Mouse (Mus musculus): Measurements from ENCODE around the gene Pram1.

Gene Pram1

DNA sequence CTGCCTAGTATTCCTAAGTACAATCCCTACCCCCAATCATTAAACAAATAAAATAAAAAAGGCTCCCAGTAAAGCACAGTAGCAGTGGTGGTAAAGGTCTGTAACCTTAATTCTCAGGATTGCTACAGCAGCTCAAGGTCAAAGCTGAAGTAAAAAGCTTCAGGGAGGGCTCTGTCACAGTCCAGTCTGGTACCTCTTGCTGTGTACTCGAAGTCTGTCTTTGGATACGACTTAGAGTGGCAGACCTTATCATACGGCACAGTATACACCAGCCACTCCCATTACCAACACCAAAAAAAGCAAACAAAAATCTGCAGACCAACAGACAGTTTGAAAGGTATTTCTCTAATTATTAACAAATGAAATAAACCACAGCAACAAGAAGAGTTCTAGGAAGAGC is 29.0 kb downstream of the Pram1 start:
- CTCF ChIA-PET: no interaction called here

DNA sequence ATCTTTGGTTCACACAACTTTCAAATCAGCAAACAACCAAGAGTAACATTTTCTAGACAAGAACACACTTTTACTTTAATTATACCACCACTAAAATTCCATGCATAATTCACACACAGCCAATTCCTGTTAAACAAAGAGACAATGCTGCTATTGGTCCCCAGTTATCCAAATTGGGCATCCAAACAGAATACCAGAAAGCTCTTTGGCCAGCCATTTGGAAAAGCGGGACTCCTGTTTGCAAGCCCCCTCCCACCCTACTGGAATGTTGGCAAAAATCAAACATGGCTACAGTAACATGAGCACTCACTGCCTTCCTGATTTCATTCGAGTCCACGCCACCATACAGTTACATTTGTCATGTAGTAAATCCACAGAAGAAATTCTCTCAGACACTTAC is 31.8 kb downstream of the Pram1 start:
- CTCF ChIA-PET: no interaction called here

DNA sequence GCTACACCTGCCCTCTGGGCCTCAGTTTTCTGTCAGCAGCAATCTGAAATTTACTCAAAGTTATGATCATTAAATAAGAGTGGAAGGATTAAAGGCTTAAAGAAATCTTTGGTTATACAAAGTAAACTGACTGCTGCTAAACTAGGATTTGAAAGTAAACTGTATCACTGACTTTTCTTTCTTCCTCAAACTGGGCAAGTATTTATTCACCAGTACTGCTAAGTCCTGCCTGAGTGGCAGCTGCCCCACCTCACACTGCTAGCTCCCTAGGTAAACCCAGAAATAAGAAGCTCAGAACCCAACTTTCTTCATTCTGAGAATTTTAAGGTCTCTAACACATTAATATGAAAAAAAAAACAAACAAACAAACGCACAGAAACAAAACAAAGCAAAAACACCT is 36.0 kb downstream of the Pram1 start:
- CTCF ChIA-PET: interaction anchor here (0.7 to 1.7 kb wide), 2 partner anchors 11 to 1338 kb away, joined by 4 to 11 read pairs; no protein-coding TSS in a partner anchor

DNA sequence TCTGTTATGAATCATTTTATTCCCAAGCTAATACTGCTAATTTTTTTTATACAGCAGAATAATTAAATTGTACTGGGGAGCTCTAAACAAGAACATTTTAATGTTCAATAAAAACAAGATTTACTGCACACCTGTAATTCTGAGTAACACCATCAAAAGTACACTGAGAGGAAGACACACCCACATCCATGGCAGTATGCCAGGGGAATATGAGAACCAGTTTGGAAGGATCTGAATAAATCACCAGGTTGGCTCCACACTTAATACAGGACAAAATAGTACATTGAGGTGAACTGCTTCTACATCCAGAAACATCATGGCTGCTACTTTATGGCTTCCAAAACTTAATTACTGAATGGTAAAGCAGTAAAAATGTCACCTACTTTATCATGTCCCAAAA is 37.6 kb downstream of the Pram1 start:
- CTCF ChIA-PET: no interaction called here

DNA sequence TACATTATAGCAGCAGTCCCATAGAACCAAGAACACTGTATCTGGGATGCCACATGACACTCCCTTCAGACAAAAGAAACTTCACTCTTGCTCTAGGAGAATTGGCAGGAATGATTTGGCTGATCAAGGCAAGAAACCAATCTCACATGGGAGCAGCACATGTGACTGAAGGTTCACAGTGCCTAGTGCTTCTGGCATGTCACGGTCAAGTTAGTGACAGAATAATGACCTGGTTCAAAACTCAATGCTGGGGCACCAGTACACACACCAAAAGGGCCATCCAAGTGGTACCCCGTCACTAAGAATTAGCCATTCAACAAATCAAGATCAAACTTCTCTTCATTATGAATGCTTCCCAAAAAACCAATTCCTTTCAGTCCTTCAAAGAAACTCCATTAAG is 38.2 kb downstream of the Pram1 start:
- CTCF ChIA-PET: no interaction called here

DNA sequence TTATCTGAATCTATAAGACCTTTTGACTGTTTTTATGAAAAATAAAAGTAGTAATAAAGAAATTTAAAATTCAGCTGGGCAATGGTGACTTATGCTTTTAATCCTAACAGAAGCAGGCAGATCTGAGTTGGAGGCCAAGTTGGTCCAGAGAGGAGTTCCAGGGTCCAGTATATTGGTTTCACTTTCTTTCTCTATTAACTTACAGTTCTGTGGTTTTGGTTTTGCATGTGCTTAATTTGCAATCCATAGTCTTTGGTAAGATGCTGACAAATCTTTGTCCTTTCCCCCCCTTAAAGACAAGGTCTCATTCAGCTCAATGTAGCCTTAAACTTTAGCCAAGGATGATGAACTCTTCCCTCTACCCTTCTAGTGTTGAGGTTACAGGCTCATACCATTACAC is 40.9 kb downstream of the Pram1 start:
- CTCF ChIA-PET: no interaction called here

DNA sequence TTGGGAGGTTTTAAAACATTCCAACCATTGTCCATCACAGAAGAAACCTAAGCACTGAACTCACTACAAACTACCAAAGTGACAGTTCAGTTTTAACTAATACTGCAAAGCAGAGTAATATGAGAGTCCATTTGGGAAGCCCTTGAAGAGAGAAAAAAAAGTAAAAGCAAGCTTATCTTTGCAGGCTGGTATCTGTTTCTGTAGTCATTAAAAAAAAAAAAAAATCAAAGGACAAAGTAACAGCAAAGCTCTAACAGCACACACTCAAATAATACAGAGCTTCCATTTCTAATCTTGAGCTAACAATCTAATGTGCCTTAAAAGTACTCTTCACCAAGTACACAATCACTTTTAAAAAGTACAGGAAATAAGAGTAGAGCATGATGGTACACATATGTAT is 43.9 kb downstream of the Pram1 start:
- CTCF ChIA-PET: no interaction called here

DNA sequence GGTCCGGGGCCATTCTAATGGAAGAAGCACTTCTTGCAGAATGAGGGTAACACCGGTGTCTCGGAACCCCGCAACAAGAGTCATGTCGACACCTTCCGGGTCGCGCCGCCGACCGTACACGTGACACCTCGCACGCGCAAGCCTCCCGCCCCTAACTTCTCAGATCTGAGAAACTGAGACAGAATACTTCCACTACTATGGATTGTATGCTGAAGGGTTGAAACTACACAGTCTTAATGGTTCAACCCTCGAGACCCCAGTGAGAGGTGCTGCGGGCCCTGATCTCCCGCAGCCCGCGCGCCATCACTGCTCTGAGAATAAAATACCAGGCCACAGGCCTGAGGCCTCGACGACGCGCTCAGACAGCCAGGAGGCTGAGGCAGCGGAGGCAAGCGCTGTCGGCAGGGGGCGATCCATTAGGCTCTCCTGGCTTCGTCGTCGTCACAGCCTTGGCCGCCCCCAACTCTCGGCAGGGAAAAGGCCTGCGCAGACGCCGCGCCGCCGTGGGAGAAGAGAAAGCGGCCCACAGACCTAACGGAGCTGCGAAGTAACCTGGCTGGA is 46.9 kb downstream of the Pram1 start:
- CTCF ChIA-PET: interaction anchor here (1.1 kb wide), 1 partner anchor 10 kb away, joined by 4 read pairs; no protein-coding TSS in a partner anchor

DNA sequence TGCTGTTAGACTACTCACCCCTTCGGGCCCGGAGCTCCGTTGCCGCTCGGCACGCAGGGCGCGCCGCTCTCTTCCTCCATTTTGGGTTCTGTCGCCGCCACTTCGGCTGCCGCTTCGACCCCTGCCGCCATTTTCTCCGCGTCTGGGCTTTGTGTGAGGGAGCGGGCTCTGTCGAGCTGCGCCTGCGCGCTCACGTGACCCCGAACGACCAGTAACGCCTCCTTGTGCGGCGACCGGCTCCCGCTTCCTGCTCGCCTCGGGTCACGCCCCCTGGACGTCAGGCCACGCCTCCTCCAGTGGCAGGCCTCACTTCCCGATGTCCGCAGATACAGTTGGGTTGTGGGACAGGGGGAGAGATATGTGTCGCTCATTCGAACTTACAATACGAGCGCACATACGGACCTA is 47.4 kb downstream of the Pram1 start:
- CTCF ChIA-PET: interaction anchor here (1.1 kb wide), 1 partner anchor 11 kb away, joined by 4 read pairs; no protein-coding TSS in a partner anchor

DNA sequence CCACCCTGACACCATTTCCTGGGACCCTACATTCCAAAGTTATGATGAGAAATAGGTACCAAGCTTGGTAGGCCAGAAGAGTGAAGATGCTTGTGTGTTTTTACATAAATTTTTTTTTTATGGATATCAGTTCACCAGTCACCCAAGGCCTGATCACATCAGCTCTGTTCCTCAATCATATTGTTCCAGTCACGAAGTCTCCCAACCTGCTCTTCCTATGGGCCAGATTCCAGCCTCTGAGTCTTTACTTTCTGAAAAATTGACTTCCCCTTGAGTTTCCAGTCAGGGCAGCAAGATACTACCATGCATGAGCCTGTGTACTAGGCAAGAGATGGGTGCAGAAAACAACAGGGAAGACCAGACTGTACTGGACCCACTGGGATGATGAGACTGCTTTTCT is 48.9 kb downstream of the Pram1 start, which contains the start of gene Hnrnpm:
Gene Hnrnpm, minus strand, starts transcription at position 101 of the 400 bp plus-strand sequence.
- CTCF ChIA-PET: no interaction called here
